Mouse (Mus musculus) c-Kit-positive CD71-positive TER-119-positive erythroid progenitor cells, embryonic 14.5 days (primary cell): ENCODE results near the gene Ttc23l.
"Not testable (repeated sequence)": the region's sequence is repeated elsewhere in the genome, so short reads cannot be mapped to it uniquely, and the experiment has no call there.

Experiments used
- DNase-seq: peaks from one replicate; pipeline ENCODE4 v3.0.0-alpha.2; 2013; ENCODE audit warnings: low spot score

Gene Ttc23l

GRCm38 (mm10) chr15:10558465-10558864 lies at the start of gene Ttc23l:
Gene Ttc23l (minus strand): TSS chr15:10558668.
- DNase-seq: no peak

- no peak for DNase-seq
Measured at GRCm38 (mm10) chr15:10599413-10599812, 40.9 kb upstream of the Ttc23l start.

GRCm38 (mm10) chr15:10598259-10599225 lies 40.1 kb upstream of the Ttc23l start:
- no peak for DNase-seq

GRCm38 (mm10) chr15:10596871-10597270 lies 38.4 kb upstream of the Ttc23l start:
- DNase-seq: no peak

GRCm38 (mm10) chr15:10595408-10595807 lies 36.9 kb upstream of the Ttc23l start:
- no peak for DNase-seq

GRCm38 (mm10) chr15:10594910-10595309 lies 36.4 kb upstream of the Ttc23l start:
- no peak for DNase-seq

GRCm38 (mm10) chr15:10593094-10593493 lies 34.6 kb upstream of the Ttc23l start:
- no peak for DNase-seq

GRCm38 (mm10) chr15:10586565-10586964 lies 28.1 kb upstream of the Ttc23l start:
- no peak for DNase-seq

- DNase-seq: no peak
Measured at GRCm38 (mm10) chr15:10584359-10585187, 26.1 kb upstream of the Ttc23l start.

GRCm38 (mm10) chr15:10583408-10583807 lies 24.9 kb upstream of the Ttc23l start:
- DNase-seq: peak; percentile 28

GRCm38 (mm10) chr15:10579159-10579558 lies 20.7 kb upstream of the Ttc23l start:
- DNase-seq: no peak

GRCm38 (mm10) chr15:10566486-10566885 lies 8.0 kb upstream of the Ttc23l start:
- DNase-seq: no peak

GRCm38 (mm10) chr15:10564201-10564600 lies 5.7 kb upstream of the Ttc23l start:
- DNase-seq: no peak

- DNase-seq: no peak
Measured at GRCm38 (mm10) chr15:10562281-10562680, 3.8 kb upstream of the Ttc23l start.

GRCm38 (mm10) chr15:10560005-10560404 lies 1.5 kb upstream of the Ttc23l start:
- no peak for DNase-seq

GRCm38 (mm10) chr15:10554336-10554735 lies 4.1 kb downstream of the Ttc23l start:
- no peak for DNase-seq

GRCm38 (mm10) chr15:10540271-10541088 lies 18.0 kb downstream of the Ttc23l start:
- DNase-seq: no peak

- DNase-seq: no peak
Measured at GRCm38 (mm10) chr15:10535969-10536368, 22.5 kb downstream of the Ttc23l start.

- DNase-seq: no peak
Measured at GRCm38 (mm10) chr15:10534591-10534990, 23.9 kb downstream of the Ttc23l start.

GRCm38 (mm10) chr15:10533361-10533760 lies 25.1 kb downstream of the Ttc23l start:
- DNase-seq: not testable (repeated sequence)

- DNase-seq: peak; percentile 20
Measured at GRCm38 (mm10) chr15:10531352-10531751, 27.1 kb downstream of the Ttc23l start.

- no peak for DNase-seq
Measured at GRCm38 (mm10) chr15:10525896-10526295, 32.6 kb downstream of the Ttc23l start.
